Mouse (Mus musculus) left cerebral cortex, adult 11 months (tissue): ENCODE measurements around the gene H2-Eb2.

Source experiments
- DNase-seq: peaks from one replicate; pipeline ENCODE4 v3.0.0; 2022; ENCODE audit warnings: low spot score

The H2-Eb2 gene

DNA sequence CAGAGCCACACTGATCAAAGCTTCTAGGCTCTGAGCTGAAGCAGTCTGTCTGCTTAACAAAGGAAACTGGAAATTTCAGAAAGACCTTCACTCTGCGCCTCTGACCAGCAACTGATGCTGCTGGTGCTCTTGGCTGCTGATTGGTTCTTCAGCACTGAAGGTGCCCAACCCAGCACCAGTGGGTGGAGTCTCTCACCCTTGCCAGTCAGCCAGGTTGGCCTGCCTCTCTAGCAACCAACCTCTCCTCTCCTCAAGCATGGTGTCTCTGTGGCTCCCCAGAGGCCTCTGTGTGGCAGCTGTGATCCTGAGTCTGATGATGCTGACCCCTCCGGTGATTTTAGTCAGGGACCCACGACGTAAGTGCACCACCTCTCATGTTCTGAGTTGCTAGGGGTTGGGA is at the start of gene H2-Eb2:
TSS of gene H2-Eb2 (plus strand) at position 230 of the 400 bp plus-strand sequence.
- no peak for DNase-seq

DNA sequence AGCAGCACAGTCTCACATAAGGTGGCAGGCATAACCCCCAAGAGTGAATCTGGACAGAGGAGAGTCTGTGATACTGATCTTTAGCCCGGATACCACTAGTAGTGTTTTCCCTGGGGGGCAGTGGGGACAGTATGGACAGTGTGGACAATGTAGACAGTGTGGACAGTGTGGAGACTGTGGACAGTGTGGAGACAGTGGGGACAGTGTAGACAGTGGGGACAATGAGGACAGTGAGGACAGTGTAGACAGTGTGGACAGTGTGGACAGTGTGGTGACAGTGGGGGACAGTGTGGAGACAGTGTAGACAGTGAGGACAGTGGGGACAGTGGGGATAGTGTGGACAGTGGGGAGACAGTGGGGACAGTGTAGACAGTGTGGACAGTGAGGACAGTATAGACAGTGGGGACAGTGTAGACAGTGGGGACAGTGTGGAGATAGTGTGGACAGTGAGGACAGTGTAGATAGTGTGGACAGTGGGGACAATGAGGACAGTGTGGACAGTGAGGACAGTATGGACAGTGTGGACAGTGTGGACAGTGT is 44.9 kb upstream of the H2-Eb2 start:
- DNase-seq = no peak

DNA sequence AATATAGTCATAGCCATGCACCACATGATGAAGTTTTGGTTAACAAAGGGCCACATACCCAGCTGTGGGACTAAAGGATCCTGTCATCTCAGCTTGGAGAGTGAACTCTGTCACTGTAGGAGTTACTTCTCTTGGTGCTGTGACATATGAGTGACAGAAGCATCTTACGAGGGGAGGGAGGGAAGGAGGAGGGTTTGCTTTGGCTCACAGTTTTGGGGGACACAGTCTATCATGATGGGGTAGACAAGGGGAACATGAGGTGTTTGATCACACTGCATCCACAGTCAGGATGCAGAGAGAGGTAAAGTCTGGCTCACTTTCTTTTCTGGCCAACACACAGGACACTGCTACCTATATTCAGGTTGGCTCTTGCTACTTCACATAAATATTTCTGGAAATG is 43.6 kb upstream of the H2-Eb2 start:
- DNase-seq = no peak

DNA sequence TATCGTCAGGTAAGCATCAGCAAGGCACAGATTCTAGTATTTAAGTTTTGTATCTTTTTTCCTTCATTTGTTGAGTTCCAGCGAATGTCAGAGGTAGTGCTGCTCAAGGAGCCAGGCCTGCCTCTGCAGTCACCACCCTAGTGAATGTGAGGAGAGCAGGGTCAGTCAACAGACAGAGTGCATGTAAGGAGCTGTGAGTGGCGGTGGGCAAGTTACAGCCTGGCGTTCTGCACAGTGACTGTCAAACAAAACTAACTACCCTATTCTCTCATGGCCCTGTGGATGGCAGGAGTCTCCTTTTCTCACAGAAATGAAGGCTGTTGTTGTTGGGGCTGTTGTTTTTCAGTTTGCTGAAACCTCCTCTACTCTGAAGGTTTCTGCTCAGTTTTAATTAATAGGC is 40.1 kb upstream of the H2-Eb2 start:
- DNase-seq = no peak

DNA sequence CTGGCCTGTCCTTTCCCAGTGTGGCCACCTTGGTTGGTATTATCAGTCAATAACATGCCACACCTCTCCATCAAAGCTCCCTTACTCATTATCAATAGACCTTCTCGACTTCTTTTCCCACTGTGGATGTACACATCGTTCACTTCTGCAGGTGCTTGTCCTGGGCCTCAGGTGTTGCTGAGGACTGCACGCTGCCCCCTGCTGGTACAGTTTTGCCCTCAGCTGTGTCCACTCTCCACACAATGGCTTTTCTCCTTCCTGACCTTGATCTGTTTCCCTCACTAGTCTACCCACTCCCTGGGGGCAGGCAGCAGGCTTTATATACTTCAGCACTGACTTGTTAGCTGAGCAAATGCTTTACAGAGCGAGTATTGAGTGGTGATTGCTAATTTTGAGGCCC is 39.6 kb upstream of the H2-Eb2 start:
- DNase-seq = no peak

DNA sequence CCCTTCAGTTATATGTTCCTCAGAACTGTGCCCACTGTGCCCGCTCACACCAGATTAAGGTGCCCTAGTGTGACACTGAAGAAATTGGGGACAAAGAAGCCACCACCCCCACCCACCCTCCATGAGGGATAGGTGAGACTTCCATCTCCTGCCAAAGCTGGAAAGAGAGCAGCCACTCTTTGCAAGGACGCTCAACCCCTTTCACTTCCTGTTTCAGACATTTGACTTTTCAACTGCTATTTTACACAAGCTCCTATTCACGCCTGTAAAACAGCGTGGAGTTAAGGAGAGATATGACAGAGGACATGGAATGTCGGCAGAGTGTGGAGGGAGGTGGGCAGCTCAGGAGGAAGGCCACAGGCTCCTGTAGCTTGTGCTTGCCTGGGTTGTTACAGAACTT is 39.0 kb upstream of the H2-Eb2 start:
- DNase-seq = no peak

DNA sequence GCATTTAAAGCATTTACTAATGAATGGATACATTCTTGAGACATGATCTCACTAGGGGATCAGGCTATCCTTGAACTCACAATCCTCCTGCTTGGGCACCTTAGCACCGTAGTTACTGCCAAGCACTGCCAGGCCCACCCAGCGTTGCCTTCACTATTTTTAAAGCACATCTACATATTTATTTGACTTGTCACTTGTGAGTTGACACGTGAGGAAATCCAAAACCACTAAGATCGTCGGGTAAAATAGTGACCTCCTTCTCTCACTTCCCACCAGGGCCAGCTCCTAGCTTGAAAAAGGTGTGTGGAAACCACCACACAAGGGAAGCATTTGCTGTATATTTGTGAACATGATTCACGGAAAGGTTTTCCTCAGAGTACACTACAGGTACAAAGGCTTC is 38.5 kb upstream of the H2-Eb2 start:
- DNase-seq = no peak

DNA sequence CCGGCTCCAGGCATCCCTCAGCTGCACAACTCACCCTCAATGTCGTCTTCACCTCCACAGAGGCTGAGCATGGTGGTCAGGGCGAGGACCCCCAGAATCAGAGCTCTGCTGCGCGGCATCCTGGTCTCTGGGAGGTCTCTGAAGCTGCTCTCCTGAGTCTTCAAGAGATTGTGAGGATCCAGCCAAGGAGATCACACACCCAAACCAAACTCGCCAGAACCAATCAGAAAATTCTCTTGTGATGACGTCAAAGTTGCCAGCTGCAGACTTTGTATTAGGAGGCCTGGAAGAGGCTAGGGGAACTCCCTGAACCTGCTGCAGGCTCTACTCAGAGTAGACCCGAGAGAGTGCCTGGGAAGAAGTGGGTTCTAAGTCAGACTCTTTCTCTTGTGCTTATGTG is 37.8 kb upstream of the H2-Eb2 start, which contains the start of gene H2-Aa:
TSS of gene H2-Aa (minus strand) at position 176 of the 400 bp plus-strand sequence.
- DNase-seq = peak; percentile 82

DNA sequence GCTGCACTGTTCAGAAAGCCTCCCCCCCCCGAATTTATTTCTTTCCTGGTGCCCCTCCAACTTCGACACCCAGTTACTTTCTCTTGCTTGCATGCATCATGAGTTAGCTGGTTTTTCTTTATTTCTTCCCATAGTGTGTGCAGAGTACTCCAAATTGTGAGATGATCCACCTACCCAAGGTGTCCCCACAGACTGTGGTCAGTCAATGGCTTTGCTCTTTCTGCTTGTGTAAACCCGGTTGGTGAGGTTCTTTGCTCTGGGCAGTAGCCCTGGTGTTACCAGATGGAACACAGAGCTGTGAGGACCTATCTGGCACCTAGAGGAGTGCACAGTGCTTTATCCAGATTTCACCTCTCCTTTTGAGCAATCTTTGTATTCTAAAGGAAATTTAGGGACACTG is 37.3 kb upstream of the H2-Eb2 start:
- no peak for DNase-seq

DNA sequence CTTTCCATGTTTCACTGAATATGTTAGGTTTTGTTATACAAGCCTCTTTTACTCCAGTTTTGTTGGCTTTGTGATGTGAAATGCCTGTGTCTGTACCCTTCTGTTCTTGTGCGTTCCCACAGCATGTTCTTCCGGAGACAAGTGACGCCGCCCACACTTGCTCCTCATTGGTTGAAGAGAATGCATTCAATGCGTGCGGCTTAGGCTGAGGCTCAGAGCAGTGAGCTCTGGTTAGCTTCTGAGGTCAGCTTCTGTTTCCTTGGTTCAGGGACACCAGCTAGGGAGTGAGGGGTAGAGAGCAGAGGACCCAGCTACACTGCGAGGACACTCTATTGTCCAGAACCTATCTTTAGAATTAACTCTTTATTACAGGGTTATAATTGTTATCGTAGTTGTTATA is 33.9 kb upstream of the H2-Eb2 start:
- DNase-seq = peak; percentile 61

DNA sequence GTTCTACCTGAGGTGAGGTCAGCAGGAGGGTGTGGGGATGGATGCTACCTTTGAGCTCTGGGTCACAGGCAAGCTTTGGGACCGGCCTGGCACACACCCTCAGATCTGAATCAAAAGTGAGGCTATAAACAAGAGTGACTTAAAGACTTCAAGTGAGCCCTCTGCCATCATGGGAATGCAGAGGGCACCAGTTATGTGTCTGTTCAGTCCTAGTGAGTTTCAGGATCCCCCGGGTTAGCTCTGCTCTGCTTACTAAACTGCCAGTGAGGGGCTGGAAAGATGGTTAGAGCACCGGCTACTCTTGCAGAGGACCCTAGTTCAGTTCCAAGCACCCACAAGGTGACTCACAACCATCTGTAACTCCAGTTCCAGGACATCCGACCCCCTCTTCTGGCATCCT is 32.9 kb upstream of the H2-Eb2 start:
- no peak for DNase-seq

DNA sequence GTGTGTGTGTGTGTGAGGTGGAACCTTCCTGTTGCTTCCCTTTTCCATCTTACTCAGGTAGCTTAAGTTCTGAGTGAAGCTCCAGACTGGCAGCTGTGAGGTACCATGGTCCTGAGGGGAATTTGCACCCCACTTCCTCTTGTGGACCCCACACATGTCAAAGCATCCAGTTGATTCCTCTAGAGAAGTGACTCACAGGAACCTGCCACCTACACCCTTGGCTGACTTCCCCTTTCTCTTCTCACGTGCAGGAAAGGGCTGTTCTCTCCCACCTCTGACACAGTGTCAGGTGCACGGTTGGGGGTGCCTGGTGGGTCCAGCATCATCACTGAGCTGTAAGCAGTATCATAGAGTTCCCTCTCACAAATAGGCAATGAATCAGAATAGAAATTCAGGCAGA is 31.9 kb upstream of the H2-Eb2 start:
- DNase-seq = no peak

DNA sequence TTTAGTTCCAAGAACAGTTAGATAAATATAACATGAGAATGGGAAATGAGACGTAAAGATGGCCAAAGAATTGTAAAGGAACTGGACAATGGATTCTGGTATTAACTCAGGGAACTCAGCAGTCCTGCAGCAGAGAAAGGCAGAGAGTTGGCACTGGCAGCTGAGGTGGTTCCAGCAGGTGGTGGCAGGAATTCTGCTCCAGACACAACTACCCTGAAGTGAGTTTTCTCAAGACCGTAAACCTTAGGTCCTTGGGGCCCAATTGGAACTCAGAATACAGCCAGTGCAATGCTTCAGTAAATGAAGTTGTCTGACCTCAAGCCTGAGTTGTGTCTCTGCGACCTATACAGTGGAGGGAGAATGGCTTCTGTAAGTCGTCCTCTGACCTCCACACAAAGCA is 31.2 kb upstream of the H2-Eb2 start:
- DNase-seq = no peak

DNA sequence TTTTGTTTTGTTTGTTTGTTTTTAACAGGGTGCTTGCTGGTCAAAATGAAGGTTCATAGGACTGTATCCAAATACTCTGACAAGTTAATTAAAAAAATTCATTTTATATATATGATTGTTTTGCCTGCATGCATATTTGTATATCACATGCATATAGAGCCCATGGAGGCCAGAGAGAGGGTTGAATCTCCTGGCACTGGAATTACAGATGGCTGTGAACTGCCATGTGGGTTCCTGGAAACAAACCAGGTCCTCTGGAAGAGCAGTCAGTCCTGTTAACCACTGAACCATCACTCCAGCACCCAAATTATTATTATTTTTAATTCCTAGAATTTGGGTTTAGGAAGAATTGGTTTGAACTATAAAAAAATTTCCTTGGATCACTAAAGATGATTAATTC is 30.2 kb upstream of the H2-Eb2 start:
- DNase-seq = no peak

DNA sequence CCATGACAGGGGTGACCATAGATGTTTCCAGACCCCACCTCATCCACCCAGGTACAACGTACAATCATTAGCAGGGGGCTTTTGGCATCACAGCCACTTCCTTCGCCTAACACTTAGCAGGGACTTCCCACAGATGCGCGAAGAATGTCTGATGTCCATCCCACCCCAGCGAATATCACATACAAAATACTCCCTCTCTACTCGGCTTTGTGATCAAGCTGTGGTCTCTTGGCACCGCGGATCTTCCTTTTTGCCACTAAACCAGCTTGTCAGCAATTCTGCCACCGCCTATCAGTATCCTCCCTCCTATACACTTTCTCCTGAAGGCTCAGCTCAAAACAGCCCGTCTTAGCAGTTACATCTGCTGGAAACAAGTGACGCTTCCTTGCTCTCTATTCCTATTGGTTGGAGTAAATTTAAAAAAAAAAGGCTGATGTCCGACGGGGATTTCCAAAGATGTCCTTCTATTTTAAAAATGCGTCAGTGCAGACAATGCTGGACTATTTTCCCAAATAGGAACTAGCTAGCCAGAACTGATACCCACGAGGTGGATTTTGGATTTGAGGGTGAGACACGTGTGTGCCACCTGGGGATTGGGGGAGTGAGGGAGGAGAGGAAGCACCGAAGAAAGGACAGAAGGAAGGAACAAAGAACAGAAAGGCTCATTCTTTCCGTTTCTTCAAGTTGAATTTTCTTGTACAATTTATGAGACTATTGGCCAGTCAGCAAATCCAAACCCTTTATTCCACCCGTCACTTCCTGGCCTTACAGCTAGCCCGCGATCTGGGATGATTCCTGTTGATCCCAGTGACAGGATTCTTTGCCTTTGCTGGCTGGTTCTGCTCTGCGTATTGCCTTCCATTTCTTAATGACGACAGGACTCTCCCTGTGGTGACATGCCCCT is 29.3 kb upstream of the H2-Eb2 start:
- peak; percentile 73 for DNase-seq

DNA sequence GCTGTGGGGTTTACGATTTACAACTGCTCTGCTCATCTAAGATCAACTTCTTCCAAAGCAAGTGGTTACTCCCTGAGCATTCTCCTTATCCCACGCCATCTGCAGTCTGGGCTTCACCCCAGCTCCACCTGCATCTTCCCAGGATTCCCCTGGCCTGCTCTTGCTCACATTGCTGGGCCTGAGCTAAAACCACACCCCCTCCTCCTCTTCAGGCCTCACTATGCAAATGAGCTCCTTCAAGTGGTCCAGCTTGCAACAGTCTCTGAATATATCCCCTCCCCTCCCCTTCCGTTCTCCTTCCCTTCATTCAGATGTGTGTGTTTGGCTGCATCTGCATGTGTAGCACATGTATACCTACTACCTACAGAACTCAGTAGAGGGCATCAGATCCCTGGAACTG is 26.1 kb upstream of the H2-Eb2 start:
- no peak for DNase-seq

DNA sequence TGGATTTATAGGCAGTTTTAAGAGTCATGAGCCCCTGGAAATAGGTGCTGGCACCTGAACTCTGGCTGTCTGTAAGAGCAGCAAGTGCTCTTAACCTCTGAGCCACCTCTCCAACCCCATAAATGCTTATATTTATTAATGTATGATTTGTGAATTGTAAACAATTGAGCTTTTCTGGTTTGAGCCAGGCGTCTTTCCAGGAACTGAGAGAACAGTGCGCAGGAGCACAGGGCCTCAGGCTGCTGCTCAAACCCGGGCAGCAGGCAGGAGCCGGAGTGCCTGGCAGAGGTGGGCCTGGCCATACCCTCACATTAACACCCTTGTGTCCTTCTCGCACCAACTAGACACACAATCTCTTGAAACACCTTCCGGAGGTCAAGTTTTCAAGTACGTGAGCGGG is 25.4 kb upstream of the H2-Eb2 start:
- DNase-seq = no peak

DNA sequence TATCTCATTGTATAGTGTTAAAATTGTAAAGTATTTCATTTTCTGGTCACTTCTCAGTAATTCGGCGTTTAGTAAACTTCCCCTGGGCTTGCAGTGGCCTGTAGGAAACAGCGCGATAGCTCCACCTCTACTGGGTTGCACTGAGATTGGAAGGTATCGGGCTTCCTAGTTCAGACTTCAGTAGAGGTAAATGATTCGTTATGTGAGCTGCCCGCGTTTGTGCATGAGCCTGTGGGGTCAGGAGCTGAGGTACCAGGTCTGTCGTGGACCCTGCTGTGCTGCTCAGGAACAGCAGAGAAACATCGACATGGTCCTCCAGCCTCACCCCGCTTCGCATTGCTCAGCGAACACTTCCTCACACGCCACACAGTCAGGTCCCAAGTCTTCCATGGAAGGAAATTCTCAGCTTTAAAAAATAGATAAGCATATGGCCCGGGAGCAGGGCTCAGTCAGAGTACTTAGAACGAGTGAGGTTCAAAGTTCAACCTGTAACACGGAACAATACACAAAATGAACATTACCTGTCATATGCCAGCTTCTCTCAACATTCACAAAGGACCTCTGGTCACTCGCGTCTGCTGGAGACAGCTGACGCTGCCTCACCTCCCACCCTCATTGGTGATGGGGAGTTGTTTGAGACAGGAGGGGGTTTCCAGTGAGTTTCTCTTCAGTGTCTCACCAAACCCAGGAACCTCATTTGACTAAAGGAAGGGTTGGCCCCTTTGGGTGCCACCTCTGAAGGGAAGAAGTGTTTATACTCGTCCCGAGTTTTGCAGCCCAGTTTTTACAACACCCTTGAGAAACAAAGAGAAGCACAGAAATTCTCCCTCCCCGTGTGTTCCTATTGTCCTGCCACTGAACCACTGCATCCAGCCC is 24.5 kb upstream of the H2-Eb2 start:
- DNase-seq = no peak

DNA sequence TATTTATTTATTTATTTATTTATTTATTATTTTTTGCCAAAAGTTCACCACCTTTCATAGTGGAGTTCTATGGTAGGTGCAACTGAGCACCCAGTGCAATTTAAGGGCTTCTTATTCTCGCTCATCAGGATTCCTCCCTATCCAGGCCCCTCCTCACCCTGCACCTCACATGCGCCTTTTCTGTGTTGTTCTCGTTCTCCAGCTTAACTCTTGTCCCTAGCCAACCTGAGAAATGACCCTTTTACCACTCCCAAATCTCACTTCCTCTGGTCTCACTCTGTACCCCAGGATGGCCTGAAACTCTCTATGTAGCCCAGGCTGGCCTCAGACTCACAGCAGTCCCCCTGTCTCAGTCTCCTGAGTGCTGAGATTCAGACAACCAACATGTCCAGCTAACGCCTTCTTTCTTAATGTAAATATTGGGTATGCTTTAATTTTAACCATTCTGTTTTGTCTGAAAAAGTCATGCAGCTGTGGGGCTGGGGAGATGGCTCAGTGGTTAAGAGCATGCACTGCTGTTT is 23.7 kb upstream of the H2-Eb2 start:
- DNase-seq = no peak

DNA sequence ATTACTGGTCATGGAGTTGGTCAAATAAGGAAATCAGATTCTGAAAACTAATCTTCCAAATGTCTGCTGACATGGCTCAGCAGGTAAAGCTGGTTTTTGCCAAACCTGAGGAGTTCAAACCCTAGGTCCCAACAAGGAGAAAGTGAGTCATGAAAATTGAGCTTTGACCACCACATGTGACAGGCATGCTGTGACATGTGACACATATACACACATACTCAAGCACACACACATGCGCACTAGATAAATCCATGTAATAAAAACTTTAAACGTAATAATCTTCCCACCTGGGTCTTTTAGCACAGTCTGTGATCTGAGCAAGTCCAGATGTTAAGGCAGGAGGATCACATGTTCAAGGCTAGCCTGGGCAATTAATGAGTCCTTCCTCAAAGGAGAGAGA is 21.7 kb upstream of the H2-Eb2 start:
- no peak for DNase-seq

DNA sequence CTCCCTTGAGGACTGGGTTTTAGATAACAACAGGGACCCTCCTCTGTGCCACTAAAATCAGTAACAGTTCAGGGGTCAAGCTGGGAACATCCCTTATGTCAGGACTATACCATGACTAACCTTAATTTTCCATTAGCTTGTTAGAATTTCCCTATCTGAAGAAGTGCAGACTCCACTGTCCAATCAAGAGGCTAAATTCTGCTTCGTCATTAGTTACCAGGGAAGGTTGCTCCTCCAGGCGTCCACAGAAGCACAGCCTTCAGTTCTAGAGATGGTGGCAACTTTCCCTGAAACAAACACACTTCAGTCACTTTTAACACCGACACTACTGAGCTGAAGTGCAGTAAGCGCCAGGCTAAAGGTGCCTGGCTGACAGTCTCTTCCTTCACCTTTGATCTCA is 20.7 kb upstream of the H2-Eb2 start:
- peak; percentile 80 for DNase-seq

DNA sequence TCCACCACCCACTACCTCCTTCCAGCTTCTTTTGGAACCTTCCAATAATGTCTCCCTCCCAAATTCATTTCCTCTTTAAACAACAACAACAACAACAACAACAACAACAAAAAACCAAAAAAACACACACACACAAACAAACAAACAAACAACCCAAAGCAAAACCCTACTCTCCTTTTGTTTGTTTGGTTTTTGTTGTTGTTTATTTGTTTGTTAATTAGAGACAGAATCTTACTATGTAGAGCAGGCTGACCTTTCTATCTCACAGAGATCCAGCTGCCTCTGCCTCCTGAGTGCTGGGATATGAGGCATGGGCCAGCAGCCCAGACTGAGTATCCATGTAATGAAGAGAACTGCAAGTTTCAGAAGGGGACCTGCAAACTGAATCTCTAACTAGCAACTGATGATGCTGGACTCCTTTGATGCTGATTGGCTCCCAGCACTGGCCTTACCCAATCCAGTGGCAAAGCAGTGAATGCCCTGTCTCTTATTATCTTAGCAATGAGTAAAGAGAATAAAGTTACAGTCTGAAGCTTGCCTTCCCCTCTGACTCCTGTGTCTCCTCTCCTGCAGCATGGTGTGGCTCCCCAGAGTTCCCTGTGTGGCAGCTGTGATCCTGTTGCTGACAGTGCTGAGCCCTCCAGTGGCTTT is 20.0 kb upstream of the H2-Eb2 start, which contains the start of gene H2-Eb1:
TSS of gene H2-Eb1 (plus strand) at position 488 of the 651 bp plus-strand sequence.
- peak; percentile 85 for DNase-seq
